Mouse (Mus musculus) lung, postnatal 0 days (tissue): ENCODE results near the gene Abhd14b. TPM values are rescaled to one million over a fixed set of nuclear protein-coding genes. Genes with fewer than 3 reads are reported as not detected.
A peak's percentile ranks its signal among the peaks of the same experiment; 100 is the strongest.

Experiments
- ATAC-seq: fragments of 200-750 bp; cut with Nextera tagmentation; 2 replicates; pipeline ENCODE4 v1.8.0; 2017; ENCODE audit warnings: moderate library complexity
- DNase-seq: peaks from one replicate; pipeline ENCODE4 v3.0.0-alpha.2; 2016; ENCODE audit warnings: low spot score
- H3K27ac ChIP-seq: fragments of 300-500 bp; sonication (generic); 2 replicates; pipeline ENCODE4 v1.5.1; 2014; ENCODE audit warnings: antibody characterized with exemption, mild to moderate bottlenecking, low read length, mixed read lengths
- H3K27me3 ChIP-seq: fragments of 300-500 bp; sonication (generic); replicated peaks from 2 replicates; pipeline ENCODE4 v1.6.1; 2014; ENCODE audit warnings: low read length, mixed read lengths; ENCODE audit not compliant: insufficient read depth
- H3K36me3 ChIP-seq: fragments of 300-500 bp; sonication (generic); 2 replicates; pipeline ENCODE4 v1.6.1; 2014; ENCODE audit warnings: low read length, mixed read lengths; ENCODE audit not compliant: insufficient read depth
- H3K4me1 ChIP-seq: fragments of 300-500 bp; sonication (generic); 2 replicates; pipeline ENCODE4 v1.6.1; 2014; ENCODE audit warnings: antibody characterized with exemption, low read depth, low read length, mixed read lengths; ENCODE audit not compliant: insufficient read depth
- H3K4me2 ChIP-seq: fragments of 300-500 bp; sonication (generic); replicated peaks from 2 replicates; pipeline ENCODE4 v1.6.1; 2014; ENCODE audit warnings: low read depth, mild to moderate bottlenecking, low read length, moderate library complexity, mixed read lengths
- H3K4me3 ChIP-seq: fragments of 300-500 bp; sonication (generic); 2 replicates; pipeline ENCODE4 v1.5.1; 2014; ENCODE audit warnings: low read depth, low read length
- H3K9ac ChIP-seq: fragments of 300-500 bp; sonication (generic); replicated peaks from 2 replicates; pipeline ENCODE4 v1.6.1; 2014; ENCODE audit warnings: low read depth, mild to moderate bottlenecking
- H3K9me3 ChIP-seq: fragments of 300-500 bp; sonication (generic); 2 replicates; pipeline ENCODE4 v1.6.1; 2016; ENCODE audit warnings: low read length, mixed read lengths
- CTCF ChIP-seq: IDR thresholded peaks from 2 replicates; pipeline ENCODE4 v1.5.1; 2016; ENCODE audit warnings: antibody characterized with exemption, mild to moderate bottlenecking
- EP300 ChIP-seq: IDR thresholded peaks from 2 replicates; pipeline ENCODE4 v1.6.1; 2016; ENCODE audit warnings: antibody characterized with exemption, mild to moderate bottlenecking, control low read depth
- WGBS: fragments of 180-500 bp; shearing (Covaris S2); extraction: QIAGEN DNeasy Blood & Tissue Kit; methylation state at CpG from one replicate; pipeline ENCODE4 v1.1.7; 2014; 5-methylcytosine and 5-hydroxymethylcytosine counted together
- polyA plus RNA-seq: library from polyadenylated mRNA; unstranded; fragments of >200 nt; fragmentation: Nextera tagmentation; extraction: Ambion mirVana; gene quantifications from 2 replicates; pipeline ENCODE4 v1.2.1, GENCODE M21; 2015

The Abhd14b gene
- polyA plus RNA-seq, 1 experiment from 2014 or later: 31.1 TPM

DNA sequence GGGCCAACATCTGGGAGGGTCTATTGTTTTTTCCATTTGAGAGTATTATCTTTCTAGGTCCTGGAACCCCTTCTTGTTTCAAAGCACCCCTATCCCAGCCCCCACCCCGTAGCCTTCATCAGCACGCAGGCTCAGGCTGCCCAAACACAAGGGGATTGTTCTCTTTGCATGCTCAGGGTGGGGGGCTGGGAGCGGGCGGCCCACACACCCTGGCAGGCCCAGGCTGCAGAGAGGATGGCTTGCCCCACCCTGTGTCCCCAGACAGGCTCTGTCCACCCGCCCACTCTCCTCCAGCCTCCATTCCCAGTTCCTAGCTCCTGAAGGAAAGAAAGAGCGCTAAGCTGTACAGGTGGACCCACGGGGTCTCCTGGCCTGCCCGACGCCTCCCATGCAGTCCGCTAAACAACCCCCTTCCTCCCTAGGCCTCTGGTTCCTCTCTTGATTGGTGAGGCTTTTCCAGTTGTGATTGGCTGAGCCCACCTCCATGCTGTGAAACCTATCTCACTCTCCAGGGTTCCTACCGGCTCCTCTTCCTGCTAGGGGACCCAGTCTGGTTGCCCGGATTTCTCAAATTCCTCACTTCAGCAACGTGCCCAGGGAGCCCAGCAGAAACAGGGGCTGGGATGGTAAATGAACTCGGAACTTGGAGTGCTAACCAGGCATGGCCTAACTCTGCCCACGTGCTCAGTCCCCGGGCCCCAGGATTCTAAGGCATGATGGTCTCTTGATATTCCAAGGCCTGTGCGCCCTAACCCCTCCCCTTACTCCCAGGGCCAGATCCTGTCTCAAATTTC lies 7.8 kb downstream of the Abhd14b start:
- no peaks in the 10 kb centered on the region for H3K36me3 ChIP-seq
- H3K9ac ChIP-seq: no peak overlapping the region
- no peaks in the 10 kb centered on the region for H3K27me3 ChIP-seq
- no peak overlapping the region for H3K27ac ChIP-seq
- TF ChIP-seq EP300 (no peak), CTCF (no peak)
- H3K4me2 ChIP-seq: peak overlapping the region; percentile 79
- peak overlapping the region; percentile 56 for H3K4me3 ChIP-seq
- peaks cover 9% of the 10 kb centered on the region; the same call in 1 of the 2 replicates for H3K4me1 ChIP-seq
- no peak for ATAC-seq
- DNase-seq: no peak
- 14% methylated on average over 16 of the region's 17 CpGs for WGBS
- no peaks in the 10 kb centered on the region for H3K9me3 ChIP-seq

GRCm38 (mm10) chr9:106456325-106457162 lies 9.3 kb downstream of the Abhd14b start:
- Histone ChIP-seq H3K9me3 (no peaks in the 10 kb centered on the region), H3K4me2 (no peak overlapping the region), H3K9ac (no peak overlapping the region), H3K4me3 (no peak overlapping the region), H3K36me3 (no peaks in the 10 kb centered on the region), H3K4me1 (peaks cover 9% of the 10 kb centered on the region; the same call in 1 of the 2 replicates), H3K27ac (no peak overlapping the region), H3K27me3 (no peaks in the 10 kb centered on the region)
- DNase-seq (no peak), ATAC-seq (no peak)
- TF ChIP-seq CTCF (no peak), EP300 (no peak)
- 38% methylated on average over 15 of the region's 15 CpGs for WGBS

GRCm38 (mm10) chr9:106457163-106457559 lies 9.9 kb downstream of the Abhd14b start:
- Histone ChIP-seq H3K36me3 (peaks cover 3% of the 10 kb centered on the region; the same call in 1 of the 2 replicates), H3K4me3 (no peak overlapping the region), H3K27ac (no peak overlapping the region), H3K4me2 (no peak overlapping the region), H3K9ac (no peak overlapping the region), H3K27me3 (no peaks in the 10 kb centered on the region), H3K9me3 (no peaks in the 10 kb centered on the region), H3K4me1 (peaks cover 9% of the 10 kb centered on the region; the same call in 1 of the 2 replicates)
- ATAC-seq: no peak
- no peak for DNase-seq
- TF ChIP-seq CTCF (no peak), EP300 (no peak)
- 55% methylated on average over 9 of the region's 9 CpGs for WGBS

GRCm38 (mm10) chr9:106457920-106458319 lies 10.7 kb downstream of the Abhd14b start:
- peaks cover 3% of the 10 kb centered on the region; the same call in 1 of the 2 replicates for H3K36me3 ChIP-seq
- no peak overlapping the region for H3K27ac ChIP-seq

GRCm38 (mm10) chr9:106459946-106460345 lies 12.7 kb downstream of the Abhd14b start:
- TF ChIP-seq CTCF (no peak), EP300 (no peak)
- Histone ChIP-seq H3K36me3 (peaks cover 9% of the 10 kb centered on the region), H3K27me3 (0 out of 2 replicates have a peak, but pooled peaks cover 4% of the 10 kb centered on the region), H3K9me3 (no peaks in the 10 kb centered on the region), H3K4me2 (no peak overlapping the region), H3K4me3 (no peak overlapping the region), H3K4me1 (peaks cover 6% of the 10 kb centered on the region), H3K9ac (no peak overlapping the region), H3K27ac (no peak overlapping the region)
- no peak for ATAC-seq
- 70% methylated on average over 15 of the region's 15 CpGs for WGBS
- no peak for DNase-seq

More at GRCm38 (mm10) chr9:106457920-106458319, 10.7 kb downstream of the Abhd14b start:
- no peaks in the 10 kb centered on the region for H3K27me3 ChIP-seq
- H3K4me3 ChIP-seq: no peak overlapping the region
- peaks cover 9% of the 10 kb centered on the region; the same call in 1 of the 2 replicates for H3K4me1 ChIP-seq
- 75% methylated on average over 5 of the region's 5 CpGs for WGBS
- H3K4me2 ChIP-seq: no peak overlapping the region
- no peak overlapping the region for H3K9ac ChIP-seq
- ATAC-seq: no peak
- TF ChIP-seq EP300 (no peak), CTCF (no peak)
- no peak for DNase-seq
- no peaks in the 10 kb centered on the region for H3K9me3 ChIP-seq

- WGBS: 76% methylated on average over 18 of the region's 18 CpGs
- no peak overlapping the region for H3K9ac ChIP-seq
- H3K27me3 ChIP-seq: 0 out of 2 replicates have a peak, but pooled peaks cover 5% of the 10 kb centered on the region
- H3K4me2 ChIP-seq: no peak overlapping the region
- no peak overlapping the region for H3K27ac ChIP-seq
- TF ChIP-seq EP300: no peak
- no peak for TF ChIP-seq CTCF
- no peak for ATAC-seq
- no peak overlapping the region for H3K4me3 ChIP-seq
- no peaks in the 10 kb centered on the region for H3K9me3 ChIP-seq
- H3K4me1 ChIP-seq: peaks cover 4% of the 10 kb centered on the region
- peaks cover 9% of the 10 kb centered on the region for H3K36me3 ChIP-seq
- no peak for DNase-seq
These were observed 13.3 kb downstream of the Abhd14b start for GRCm38 (mm10) chr9:106460401-106461025.
